Mouse (Mus musculus): ENCODE data around the gene Bmp10. TPM values are rescaled to one million over a fixed set of nuclear protein-coding genes. Genes with fewer than 3 reads are reported as not detected.
A peak's percentile ranks its signal among the peaks of the same experiment; 100 is the strongest.

The Bmp10 gene
- polyA plus RNA-seq, 1 experiment from 2014 or later: not detected

DNA sequence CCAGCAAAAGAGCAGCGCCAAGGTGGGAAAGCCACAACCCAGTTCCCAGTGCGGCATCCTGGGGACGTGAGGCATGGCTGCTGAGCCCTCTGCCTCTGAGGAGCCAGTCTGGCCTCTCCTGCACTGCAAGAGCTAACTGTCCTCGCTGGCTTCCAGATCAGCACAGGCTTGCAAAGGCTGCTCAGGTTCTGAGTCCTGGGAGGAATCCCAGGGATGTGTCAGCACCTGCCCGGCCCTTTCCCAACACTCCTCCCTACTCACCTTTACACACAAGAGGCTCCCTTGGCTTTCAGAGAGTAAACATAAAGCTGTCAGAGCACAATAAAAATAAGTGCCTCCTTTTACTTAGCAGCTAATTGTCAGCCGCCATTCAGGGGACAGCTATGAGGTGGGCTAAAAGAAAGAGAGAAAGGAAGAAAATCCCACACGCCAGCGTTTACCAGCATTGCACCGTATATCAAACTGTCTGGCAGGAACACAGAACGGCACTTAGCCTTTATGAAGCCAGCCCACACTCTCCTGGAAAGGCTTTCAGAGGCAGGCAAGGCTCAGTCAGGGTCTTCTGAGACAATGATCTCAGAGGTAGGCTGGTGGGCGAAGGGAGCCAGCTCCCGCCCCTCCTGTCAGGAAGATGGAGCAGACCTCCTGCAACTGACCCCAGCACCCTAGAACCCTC is 54.6 kb downstream of the Bmp10 start:
- Histone ChIP-seq H3K27me3 (no peaks in the 10 kb centered on the region; the same call in none of the 2 replicates), H3K9ac (replicated peaks) (no peak overlapping the region), H3K9me3 (no peaks in the 10 kb centered on the region), H3K36me3 (no peaks in the 10 kb centered on the region), H3K4me3 (replicated peaks) (no peak overlapping the region), H3K27ac (no peak overlapping the region), H3K4me2 (peak overlapping the region; percentile 21; the same call in 1 of the 2 replicates), H3K4me1 (replicated peaks) (peaks cover 9% of the 10 kb centered on the region; the same call in 1 of the 2 replicates)
- WGBS: 35% methylated on average over 12 of the region's 12 CpGs
- ATAC-seq (ENCODE audit: insufficient number of reproducible peaks, insufficient read depth, low FRiP score, low TSS enrichment, low read depth): no peak

DNA sequence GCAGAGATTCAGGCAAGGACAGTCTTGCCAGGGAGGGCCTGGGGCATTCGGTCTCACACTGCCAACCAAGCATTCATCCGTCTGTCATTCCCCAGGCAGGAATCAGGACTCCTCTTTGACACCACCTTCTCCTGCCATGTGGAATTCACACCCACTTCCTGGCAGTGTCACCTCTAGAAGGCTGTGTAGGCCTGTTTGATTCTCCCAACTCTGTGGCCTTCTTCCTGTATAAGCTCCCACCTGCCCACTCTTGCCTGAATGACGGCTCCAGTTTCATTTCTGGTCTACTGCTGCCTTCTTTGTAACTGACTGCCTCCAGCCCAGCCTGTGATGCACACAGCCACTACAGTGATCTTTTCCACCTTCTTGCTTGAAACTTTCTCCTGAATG is 55.1 kb downstream of the Bmp10 start:
- Histone ChIP-seq H3K27ac (no peak overlapping the region), H3K27me3 (no peaks in the 10 kb centered on the region; the same call in none of the 2 replicates), H3K36me3 (no peaks in the 10 kb centered on the region), H3K9ac (replicated peaks) (no peak overlapping the region), H3K4me2 (no peak overlapping the region), H3K4me3 (replicated peaks) (no peak overlapping the region), H3K4me1 (replicated peaks) (peaks cover 9% of the 10 kb centered on the region; the same call in 1 of the 2 replicates), H3K9me3 (no peaks in the 10 kb centered on the region)
- 50% methylated on average over 3 of the region's 3 CpGs for WGBS
- ATAC-seq (ENCODE audit: insufficient number of reproducible peaks, insufficient read depth, low FRiP score, low TSS enrichment, low read depth): no peak

DNA sequence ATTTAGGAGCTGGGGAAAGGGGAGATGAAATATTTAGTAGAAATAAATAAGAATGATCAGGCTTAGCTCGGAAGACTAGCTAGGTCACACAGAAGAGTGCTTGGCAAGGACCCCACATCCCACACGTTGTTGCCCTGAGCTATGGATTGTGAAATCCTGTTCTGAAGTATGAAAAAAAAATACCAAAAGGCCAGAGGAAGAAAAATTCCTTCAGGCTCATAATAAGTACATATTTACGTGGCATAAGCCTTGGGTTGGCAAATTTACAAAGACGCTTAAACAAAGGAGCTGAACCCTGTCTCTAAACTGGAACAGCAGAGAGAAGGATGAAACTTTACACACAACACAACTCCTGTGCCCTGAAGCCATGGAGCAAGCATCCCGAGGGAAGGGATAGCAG is 56.0 kb downstream of the Bmp10 start:
- Histone ChIP-seq H3K4me1 (replicated peaks) (peaks cover 9% of the 10 kb centered on the region; the same call in 1 of the 2 replicates), H3K27ac (no peak overlapping the region), H3K9ac (replicated peaks) (no peak overlapping the region), H3K4me3 (replicated peaks) (no peak overlapping the region), H3K27me3 (no peaks in the 10 kb centered on the region; the same call in none of the 2 replicates), H3K36me3 (no peaks in the 10 kb centered on the region), H3K9me3 (no peaks in the 10 kb centered on the region), H3K4me2 (no peak overlapping the region)
- no peak for ATAC-seq (ENCODE audit: insufficient number of reproducible peaks, insufficient read depth, low FRiP score, low TSS enrichment, low read depth)
- 63% methylated on average over 5 of the region's 5 CpGs for WGBS

Other genes with a start within 250 kb of the Bmp10 start
- 15.4 and 16.2 TPM in 2 replicates for gene Antxr1, start 93.2 kb upstream of the Bmp10 start, polyA plus RNA-seq (2016; fragmentation: Nextera tagmentation; extraction: Ambion mirVana)
- not detected in 2 replicates for gene Gkn1, start 78.1 kb upstream of the Bmp10 start, polyA plus RNA-seq (2016; fragmentation: Nextera tagmentation; extraction: Ambion mirVana)
- gene Gkn2, start 55.6 kb upstream of the Bmp10 start, polyA plus RNA-seq (2016; fragmentation: Nextera tagmentation; extraction: Ambion mirVana): not detected in 2 replicates
- gene Gkn3, start 40.1 kb upstream of the Bmp10 start, polyA plus RNA-seq (2016; fragmentation: Nextera tagmentation; extraction: Ambion mirVana): not detected in 2 replicates
- 2.8 and 4.0 TPM in 2 replicates for gene Arhgap25, start 104.3 kb downstream of the Bmp10 start, polyA plus RNA-seq (2016; fragmentation: Nextera tagmentation; extraction: Ambion mirVana)
- gene Prokr1, start 161.7 kb downstream of the Bmp10 start, polyA plus RNA-seq (2016; fragmentation: Nextera tagmentation; extraction: Ambion mirVana): 1.7 TPM in 2 replicates
- gene Aplf, start 243.2 kb downstream of the Bmp10 start, polyA plus RNA-seq (2016; fragmentation: Nextera tagmentation; extraction: Ambion mirVana): 13.0 and 13.8 TPM in 2 replicates